Mouse (Mus musculus) intestine, postnatal 0 days (tissue): Measurements from ENCODE around the gene Tnfaip8l1. TPM values are rescaled to one million over a fixed set of nuclear protein-coding genes. Genes with fewer than 3 reads are reported as not detected.

Experiments used
- ATAC-seq: fragments of 200-750 bp; cut with Nextera tagmentation; 2 replicates; pipeline ENCODE4 v1.8.0; 2017; ENCODE audit warnings: mild to moderate bottlenecking, moderate TSS enrichment, moderate library complexity
- H3K27ac ChIP-seq: fragments of 300-500 bp; sonication (generic); 2 replicates; pipeline ENCODE4 v1.5.1; 2014; ENCODE audit warnings: mild to moderate bottlenecking, low read depth, low read length, moderate library complexity
- H3K27me3 ChIP-seq: fragments of 300-500 bp; sonication (generic); replicated peaks from 2 replicates; pipeline ENCODE4 v1.6.1; 2014; ENCODE audit warnings: low read length, mixed read lengths; ENCODE audit not compliant: control insufficient read depth, insufficient read depth
- H3K36me3 ChIP-seq: fragments of 300-500 bp; sonication (generic); 2 replicates; pipeline ENCODE4 v1.6.1; 2014; ENCODE audit warnings: mild to moderate bottlenecking, moderate library complexity; ENCODE audit not compliant: control insufficient read depth, insufficient read depth
- H3K4me1 ChIP-seq: fragments of 300-500 bp; sonication (generic); replicated peaks from 2 replicates; pipeline ENCODE4 v1.6.1; 2014; ENCODE audit warnings: antibody characterized with exemption, low read length, mixed read lengths; ENCODE audit not compliant: control insufficient read depth, insufficient read depth
- H3K4me2 ChIP-seq: fragments of 300-500 bp; sonication (generic); replicated peaks from 2 replicates; pipeline ENCODE4 v1.6.1; 2014; ENCODE audit warnings: low read depth, mild to moderate bottlenecking, moderate library complexity
- H3K4me3 ChIP-seq: fragments of 300-500 bp; sonication (generic); 2 replicates; pipeline ENCODE4 v1.5.1; 2014; ENCODE audit warnings: low read depth, low read length
- H3K9ac ChIP-seq: fragments of 300-500 bp; sonication (generic); 2 replicates; pipeline ENCODE4 v1.6.1; 2014; ENCODE audit warnings: mild to moderate bottlenecking, low read depth, low read length
- H3K9me3 ChIP-seq: fragments of 300-500 bp; sonication (generic); 2 replicates; pipeline ENCODE4 v1.6.1; 2016; ENCODE audit warnings: mixed run types; ENCODE audit not compliant: control insufficient read depth
- CTCF ChIP-seq: sonication (generic); IDR thresholded peaks from 2 replicates; pipeline ENCODE4 v1.5.1; 2016; ENCODE audit warnings: low read depth, mild to moderate bottlenecking, control low read depth, antibody characterized with exemption, moderate library complexity
- WGBS: fragments of 180-500 bp; shearing (Covaris S2); extraction: QIAGEN DNeasy Blood & Tissue Kit; methylation state at CpG from one replicate; pipeline ENCODE4 v1.1.7; 2014; 5-methylcytosine and 5-hydroxymethylcytosine counted together
- polyA plus RNA-seq: library from polyadenylated mRNA; unstranded; fragments of >200 nt; fragmentation: Nextera tagmentation; extraction: Ambion mirVana; gene quantifications from 2 replicates; pipeline ENCODE4 v1.2.1, GENCODE M21; 2015

The Tnfaip8l1 gene
- polyA plus RNA-seq, 1 experiment from 2014 or later: 5.1 TPM

DNA sequence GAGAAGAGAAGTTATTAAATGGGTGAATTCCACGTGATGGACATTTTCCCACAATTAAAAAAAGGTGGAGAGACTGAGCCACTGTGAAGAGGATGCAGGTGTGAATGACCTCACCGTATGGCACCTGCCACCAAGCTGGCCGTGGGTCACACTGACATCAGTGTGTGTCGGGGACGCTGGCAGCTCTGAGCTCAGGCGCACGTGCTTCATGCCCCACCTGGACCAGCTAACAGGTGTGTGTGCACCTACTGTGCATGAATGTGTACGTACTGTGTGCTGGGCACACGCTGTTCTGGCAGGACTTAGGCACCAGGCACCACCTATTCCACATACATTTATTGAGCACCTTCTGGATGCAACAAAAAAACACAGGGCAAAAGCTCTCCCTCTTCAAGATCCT lies 17.7 kb upstream of the Tnfaip8l1 start:
- TF ChIP-seq CTCF: no peak
- ATAC-seq: no peak
- H3K4me1 ChIP-seq: peaks cover 5% of the 10 kb centered on the region
- H3K9ac ChIP-seq: no peak overlapping the region
- peaks cover 73% of the 10 kb centered on the region for H3K27me3 ChIP-seq
- no peak overlapping the region for H3K4me3 ChIP-seq
- no peak overlapping the region for H3K27ac ChIP-seq
- WGBS: 68% methylated on average over 9 of the region's 9 CpGs
- H3K9me3 ChIP-seq: no peaks in the 10 kb centered on the region
- no peaks in the 10 kb centered on the region for H3K36me3 ChIP-seq
- no peak overlapping the region for H3K4me2 ChIP-seq

DNA sequence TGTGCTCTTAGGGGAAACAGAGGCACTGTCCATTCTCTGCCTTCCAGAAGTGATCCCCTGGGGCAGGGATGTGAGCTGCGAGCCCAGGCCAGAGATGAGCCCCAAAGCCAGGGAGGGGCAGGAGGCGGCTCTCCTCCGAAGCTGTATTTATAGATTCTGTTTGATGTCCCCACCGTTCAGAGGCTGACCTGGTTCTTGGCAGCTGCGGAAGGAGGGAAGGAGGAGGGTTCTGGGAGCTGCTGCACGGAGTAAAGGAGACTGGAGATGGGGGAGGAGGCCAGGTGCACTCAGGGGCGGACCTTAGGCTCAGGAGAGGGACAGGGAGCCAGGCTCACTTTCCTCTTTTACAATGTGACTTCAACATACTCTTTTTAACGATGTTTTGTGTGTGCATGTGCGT lies 16.1 kb upstream of the Tnfaip8l1 start:
- Histone ChIP-seq H3K36me3 (no peaks in the 10 kb centered on the region), H3K27me3 (peaks cover 60% of the 10 kb centered on the region), H3K4me1 (peaks cover 5% of the 10 kb centered on the region), H3K9ac (no peak overlapping the region), H3K9me3 (no peaks in the 10 kb centered on the region), H3K27ac (no peak overlapping the region), H3K4me2 (no peak overlapping the region), H3K4me3 (no peak overlapping the region)
- ATAC-seq: no peak
- 25% methylated on average over 9 of the region's 9 CpGs for WGBS
- no peak for TF ChIP-seq CTCF

DNA sequence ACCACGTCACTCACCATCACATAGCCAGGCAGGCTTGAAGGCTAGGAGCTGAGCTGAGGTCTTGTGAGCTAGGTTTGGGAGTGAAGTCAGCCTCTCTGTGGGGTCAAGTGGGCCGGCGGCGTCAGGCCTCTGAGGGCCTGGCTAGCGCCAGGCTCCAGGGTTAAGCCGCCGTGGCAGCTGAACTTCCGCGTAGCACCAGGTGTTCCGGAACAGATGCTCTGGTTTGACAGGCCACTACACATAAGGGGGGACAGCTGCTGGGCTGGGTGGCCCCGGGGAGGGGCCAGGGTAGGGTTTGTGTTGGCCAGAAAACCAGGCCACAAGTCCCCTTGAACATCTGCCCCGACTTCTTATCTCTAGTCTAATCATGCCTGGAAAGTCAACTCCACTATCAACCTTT lies 14.9 kb upstream of the Tnfaip8l1 start:
- WGBS: 71% methylated on average over 12 of the region's 12 CpGs
- peaks cover 47% of the 10 kb centered on the region for H3K27me3 ChIP-seq

DNA sequence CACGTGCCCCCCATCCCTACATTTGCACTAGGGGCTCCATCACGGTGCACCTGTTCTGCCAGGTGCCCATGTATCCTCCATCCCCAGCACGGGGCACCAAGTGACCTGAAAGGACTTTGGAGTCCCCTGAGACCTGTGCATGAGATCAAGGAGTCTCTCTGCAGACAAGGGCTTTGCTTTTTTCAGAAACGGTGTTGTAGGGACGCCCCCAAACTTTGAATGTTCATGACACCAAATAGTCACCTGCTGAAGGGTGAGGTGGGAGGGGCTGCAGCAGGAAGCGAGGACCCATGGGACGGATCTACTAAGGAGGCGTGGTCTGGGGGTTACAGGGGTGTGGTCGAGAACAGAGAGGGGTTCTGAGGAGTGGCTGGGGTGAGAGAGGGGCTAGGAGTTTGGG lies 14.0 kb upstream of the Tnfaip8l1 start:
- peaks cover 42% of the 10 kb centered on the region for H3K27me3 ChIP-seq
- WGBS: 25% methylated on average over 9 of the region's 9 CpGs
- ATAC-seq: no peak

More for the DNA sequence above, 14.9 kb upstream of the Tnfaip8l1 start:
- Histone ChIP-seq H3K4me3 (no peak overlapping the region), H3K27ac (no peak overlapping the region), H3K36me3 (no peaks in the 10 kb centered on the region), H3K9ac (no peak overlapping the region), H3K9me3 (no peaks in the 10 kb centered on the region), H3K4me2 (no peak overlapping the region), H3K4me1 (no peaks in the 10 kb centered on the region; the same call in 1 of the 2 replicates)
- no peak for ATAC-seq
- TF ChIP-seq CTCF: no peak

DNA sequence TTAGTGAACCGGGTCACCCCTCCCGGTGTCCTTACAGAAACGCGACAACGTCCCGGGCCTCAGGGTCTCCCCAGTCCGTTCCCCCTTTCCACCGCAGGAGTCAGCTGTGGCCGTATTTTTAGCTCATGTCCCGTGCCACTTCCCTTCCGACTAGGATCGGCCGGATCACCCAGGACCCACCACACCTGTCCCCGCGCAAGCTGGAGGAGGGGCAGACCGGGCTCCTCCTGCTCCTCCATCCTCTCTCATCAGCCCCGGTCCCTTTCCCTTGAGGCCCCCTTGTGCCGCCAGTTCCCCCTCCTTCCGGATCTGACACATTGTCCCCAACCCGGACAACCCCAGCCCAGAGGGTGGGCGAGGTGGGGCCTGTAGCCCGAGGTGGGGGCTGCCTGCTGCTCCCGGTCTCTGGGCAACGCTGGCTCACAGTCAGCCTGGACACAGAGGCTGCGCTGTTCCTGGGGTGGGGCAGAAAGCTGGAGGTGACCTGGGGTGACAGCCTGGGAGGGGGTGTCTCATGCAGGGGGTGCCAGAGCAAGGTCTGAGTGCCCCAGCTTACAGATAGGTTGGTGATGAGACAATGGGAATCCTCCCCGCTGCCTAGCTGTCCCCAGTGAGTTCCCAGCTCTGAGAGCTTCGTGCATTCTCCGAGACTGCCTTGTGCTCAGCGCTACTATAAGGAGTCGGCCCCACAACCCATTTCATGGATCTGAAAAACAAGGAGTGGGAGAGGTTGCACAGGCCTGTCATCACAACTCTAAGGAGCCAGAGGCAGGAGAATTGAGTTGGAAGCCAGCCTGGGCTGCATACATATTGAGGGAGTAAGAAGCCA lies 13.3 kb upstream of the Tnfaip8l1 start:
- TF ChIP-seq CTCF: no peak
- H3K27me3 ChIP-seq: peaks cover 36% of the 10 kb centered on the region
- no peak overlapping the region for H3K4me3 ChIP-seq
- no peak overlapping the region for H3K27ac ChIP-seq
- H3K9ac ChIP-seq: no peak overlapping the region
- H3K9me3 ChIP-seq: no peaks in the 10 kb centered on the region
- H3K36me3 ChIP-seq: no peaks in the 10 kb centered on the region
- no peak for ATAC-seq
- peak overlapping the region; percentile 30 for H3K4me2 ChIP-seq
- no peaks in the 10 kb centered on the region; the same call in 1 of the 2 replicates for H3K4me1 ChIP-seq
- 3% methylated on average over 26 of the region's 30 CpGs for WGBS

More for the DNA sequence above, 14.0 kb upstream of the Tnfaip8l1 start:
- peak overlapping the region; percentile 30 for H3K4me2 ChIP-seq
- H3K9ac ChIP-seq: no peak overlapping the region
- H3K4me1 ChIP-seq: no peaks in the 10 kb centered on the region; the same call in 1 of the 2 replicates
- no peaks in the 10 kb centered on the region for H3K9me3 ChIP-seq
- H3K4me3 ChIP-seq: no peak overlapping the region
- H3K36me3 ChIP-seq: no peaks in the 10 kb centered on the region
- no peak overlapping the region for H3K27ac ChIP-seq
- TF ChIP-seq CTCF: no peak

DNA sequence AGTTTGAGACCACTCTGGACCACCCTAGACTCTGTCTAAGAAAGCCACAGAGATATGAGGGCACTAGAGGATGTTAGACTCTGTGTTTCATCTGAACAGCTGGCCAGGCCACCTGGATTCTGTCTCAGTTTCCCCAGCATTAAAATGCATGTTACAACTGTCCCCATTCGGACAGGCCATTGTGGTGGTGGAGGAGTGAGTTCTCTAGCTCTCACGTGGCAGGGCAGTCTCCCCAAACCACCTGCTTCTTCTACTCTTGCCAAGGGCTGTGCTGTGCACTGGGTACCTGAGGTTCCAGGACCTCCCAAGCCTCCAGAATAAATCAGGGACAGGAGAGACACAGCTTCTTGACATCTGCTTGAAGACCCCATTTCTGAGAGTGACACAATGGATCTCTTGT lies 12.4 kb upstream of the Tnfaip8l1 start:
- Histone ChIP-seq H3K4me3 (no peak overlapping the region), H3K9me3 (no peaks in the 10 kb centered on the region), H3K27me3 (peaks cover 29% of the 10 kb centered on the region), H3K36me3 (no peaks in the 10 kb centered on the region), H3K27ac (no peak overlapping the region), H3K4me2 (no peak overlapping the region), H3K4me1 (no peaks in the 10 kb centered on the region; the same call in 1 of the 2 replicates), H3K9ac (no peak overlapping the region)
- 51% methylated on average over 2 of the region's 2 CpGs for WGBS
- no peak for ATAC-seq
- no peak for TF ChIP-seq CTCF
